Mouse (Mus musculus) neural tube, embryonic 15.5 days (tissue): Measurements from ENCODE around the gene Slc40a1. TPM values are rescaled to one million over a fixed set of nuclear protein-coding genes. Genes with fewer than 3 reads are reported as not detected.

ENCODE experiments used
- ATAC-seq: fragments of 200-750 bp; cut with Nextera tagmentation; 2 replicates; pipeline ENCODE4 v1.8.0; 2017; ENCODE audit warnings: mild to moderate bottlenecking, moderate TSS enrichment, moderate library complexity; ENCODE audit not compliant: low FRiP score
- H3K27ac ChIP-seq: fragments of 300-500 bp; sonication (generic); replicated peaks from 2 replicates; pipeline ENCODE4 v1.5.1; 2015; ENCODE audit warnings: mild to moderate bottlenecking, inconsistent platforms
- H3K27me3 ChIP-seq: fragments of 300-500 bp; sonication (generic); replicated peaks from 2 replicates; pipeline ENCODE4 v1.6.1; 2015; ENCODE audit warnings: inconsistent platforms
- H3K36me3 ChIP-seq: fragments of 300-500 bp; sonication (generic); 2 replicates; pipeline ENCODE4 v1.6.1; 2015; ENCODE audit warnings: inconsistent platforms
- H3K4me1 ChIP-seq: fragments of 300-500 bp; sonication (generic); 2 replicates; pipeline ENCODE4 v1.6.1; 2015; ENCODE audit warnings: inconsistent platforms
- H3K4me2 ChIP-seq: fragments of 300-500 bp; sonication (generic); 2 replicates; pipeline ENCODE4 v1.6.1; 2015; ENCODE audit warnings: inconsistent platforms, mild to moderate bottlenecking, moderate library complexity
- H3K4me3 ChIP-seq: fragments of 300-500 bp; sonication (generic); replicated peaks from 2 replicates; pipeline ENCODE4 v1.5.1; 2015; ENCODE audit warnings: mild to moderate bottlenecking, inconsistent platforms
- H3K9ac ChIP-seq: fragments of 300-500 bp; sonication (generic); replicated peaks from 2 replicates; pipeline ENCODE4 v1.6.1; 2015; ENCODE audit warnings: mild to moderate bottlenecking, inconsistent platforms
- H3K9me3 ChIP-seq: fragments of 300-500 bp; sonication (generic); replicated peaks from 2 replicates; pipeline ENCODE4 v1.6.1; 2016; ENCODE audit warnings: inconsistent platforms
- WGBS: fragments of 180-500 bp; shearing (Covaris S2); methylation state at CpG from one replicate; pipeline ENCODE4 v1.1.7; 2015; ENCODE audit warnings: mixed read lengths; 5-methylcytosine and 5-hydroxymethylcytosine counted together
- polyA plus RNA-seq: library from polyadenylated mRNA; unstranded; fragments of >200 nt; fragmentation: Nextera tagmentation; extraction: Ambion mirVana; gene quantifications from 2 replicates; pipeline ENCODE4 v1.2.1, GENCODE M21; 2015

Slc40a1 gene
- polyA plus RNA-seq, 1 experiment from 2014 or later: 34.2 TPM

DNA sequence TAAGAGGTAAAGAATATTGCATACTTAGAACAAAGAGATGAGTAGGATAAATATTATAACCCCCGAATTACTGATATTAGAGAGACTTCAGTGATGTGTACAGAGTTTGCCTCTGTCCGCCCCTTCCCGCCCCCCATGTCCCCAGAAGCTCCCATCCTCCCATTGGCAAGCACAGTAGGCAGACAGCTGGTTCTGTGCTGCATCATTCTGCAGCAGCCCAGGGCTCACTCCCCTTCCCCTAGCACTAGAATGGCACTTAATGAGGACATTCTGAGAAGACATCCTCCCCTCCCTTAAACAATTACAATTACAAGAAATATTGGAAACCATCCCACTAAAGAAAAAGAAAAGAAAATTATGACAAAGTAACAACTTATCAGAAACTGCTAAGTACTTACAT is 62.7 kb downstream of the Slc40a1 start:
- WGBS: 93% methylated on average over 3 of the region's 3 CpGs

DNA sequence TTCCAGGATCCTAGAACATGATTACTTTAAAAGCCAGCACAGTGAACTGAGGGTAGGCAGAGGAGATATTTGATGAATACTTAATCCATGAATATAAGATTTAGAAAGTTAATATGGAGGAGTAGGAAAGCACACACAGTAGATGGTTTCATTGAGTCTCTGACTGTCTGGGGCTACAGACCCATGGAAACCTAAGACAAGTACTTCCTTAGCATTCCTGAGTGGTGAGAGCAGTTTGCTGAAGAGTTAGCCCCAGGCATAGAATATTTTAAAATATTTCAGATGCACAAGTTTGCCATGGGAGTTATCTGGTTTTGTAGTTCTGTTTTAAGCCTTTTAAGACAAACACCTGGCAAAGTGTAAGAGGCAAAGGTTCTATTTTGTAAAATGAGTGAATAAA is 65.2 kb downstream of the Slc40a1 start:
- no peak for ATAC-seq
- Histone ChIP-seq H3K27ac (no peak overlapping the region), H3K9me3 (no peaks in the 10 kb centered on the region; the same call in 1 of the 2 replicates)

More for the DNA sequence above, 62.7 kb downstream of the Slc40a1 start:
- Histone ChIP-seq H3K4me2 (no peak overlapping the region), H3K27me3 (no peaks in the 10 kb centered on the region), H3K9ac (no peak overlapping the region), H3K36me3 (no peaks in the 10 kb centered on the region), H3K9me3 (no peaks in the 10 kb centered on the region; the same call in 1 of the 2 replicates), H3K4me1 (no peaks in the 10 kb centered on the region; the same call in 1 of the 2 replicates), H3K4me3 (no peak overlapping the region), H3K27ac (no peak overlapping the region)
- no peak for ATAC-seq

DNA sequence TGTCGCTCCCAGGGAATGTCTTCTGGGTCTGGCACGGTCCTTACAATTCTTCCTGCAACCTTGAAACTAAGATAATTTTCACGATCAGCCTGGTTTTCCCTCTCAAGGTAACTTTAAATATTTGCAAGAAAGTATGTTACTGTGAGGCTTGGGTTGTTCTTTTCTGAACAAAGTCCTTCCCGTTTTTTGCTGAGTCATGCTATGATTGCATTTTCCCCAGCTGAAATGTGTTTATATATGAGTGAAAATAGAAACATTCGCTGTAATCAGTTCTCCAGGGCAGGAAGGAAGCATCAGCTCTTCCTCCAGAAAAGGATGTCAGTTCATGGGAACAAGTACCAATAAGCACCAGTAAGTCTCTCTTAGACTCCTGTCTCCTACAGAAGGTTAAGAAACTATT is 66.0 kb downstream of the Slc40a1 start:
- 74% methylated on average over 5 of the region's 5 CpGs for WGBS
- H3K4me2 ChIP-seq: no peak overlapping the region
- H3K36me3 ChIP-seq: no peaks in the 10 kb centered on the region
- H3K4me1 ChIP-seq: no peaks in the 10 kb centered on the region
- no peak for ATAC-seq
- H3K4me3 ChIP-seq: no peak overlapping the region
- no peak overlapping the region for H3K9ac ChIP-seq
- H3K9me3 ChIP-seq: no peaks in the 10 kb centered on the region; the same call in 1 of the 2 replicates
- H3K27me3 ChIP-seq: no peaks in the 10 kb centered on the region
- H3K27ac ChIP-seq: no peak overlapping the region

More for the DNA sequence above, 65.2 kb downstream of the Slc40a1 start:
- Histone ChIP-seq H3K36me3 (no peaks in the 10 kb centered on the region), H3K4me1 (no peaks in the 10 kb centered on the region; the same call in 1 of the 2 replicates), H3K27me3 (no peaks in the 10 kb centered on the region), H3K4me3 (no peak overlapping the region), H3K9ac (no peak overlapping the region), H3K4me2 (no peak overlapping the region)

Other genes with a start within 250 kb of the Slc40a1 start
- 55.8 and 58.6 TPM in 2 replicates for gene Wdr75, start 131.4 kb downstream of the Slc40a1 start, polyA plus RNA-seq
- not detected in 2 replicates for gene Gm5269, start 36.2 kb downstream of the Slc40a1 start, polyA plus RNA-seq
- 2.8 and 4.0 TPM in 2 replicates for gene Dnah7b, start 139.8 kb upstream of the Slc40a1 start, polyA plus RNA-seq